Mouse (Mus musculus) forelimb bud, embryonic 11.5 days (tissue): ENCODE data around the gene Pcsk7.

Experiments
- DNase-seq: peaks from one replicate; pipeline ENCODE4 v3.0.0-alpha.2; 2012; ENCODE audit warnings: low read depth, low spot score

Pcsk7 gene

GRCm38 (mm10) chr9:45906355-45907077 lies at the start of gene Pcsk7, which contains the start of gene Rnf214:
Pcsk7 (plus strand) TSS chr9:45906497.
Rnf214 (minus strand) TSS chr9:45906911.
- peak; percentile 81 for DNase-seq

GRCm38 (mm10) chr9:45859364-45859763 lies 46.9 kb upstream of the Pcsk7 start:
- no peak for DNase-seq

- DNase-seq = no peak
Observed at GRCm38 (mm10) chr9:45861813-45862212, 44.5 kb upstream of the Pcsk7 start.

- no peak for DNase-seq
Observed at GRCm38 (mm10) chr9:45869181-45869580, 37.1 kb upstream of the Pcsk7 start.

GRCm38 (mm10) chr9:45870265-45870664 lies 36.0 kb upstream of the Pcsk7 start:
- no peak for DNase-seq

GRCm38 (mm10) chr9:45877928-45878327 lies 28.4 kb upstream of the Pcsk7 start:
- no peak for DNase-seq

GRCm38 (mm10) chr9:45893681-45894080 lies 12.6 kb upstream of the Pcsk7 start:
- DNase-seq = no peak

- no peak for DNase-seq
Observed at GRCm38 (mm10) chr9:45905196-45905595, 1.1 kb upstream of the Pcsk7 start.

GRCm38 (mm10) chr9:45905811-45906237 lies 473 bp upstream of the Pcsk7 start:
- peak; percentile 34 for DNase-seq

GRCm38 (mm10) chr9:45907078-45907428 lies 756 bp downstream of the Pcsk7 start:
- no peak for DNase-seq

- DNase-seq = no peak
Observed at GRCm38 (mm10) chr9:45910995-45911394, 4.7 kb downstream of the Pcsk7 start.

GRCm38 (mm10) chr9:45911673-45912072 lies 5.4 kb downstream of the Pcsk7 start:
- no peak for DNase-seq

GRCm38 (mm10) chr9:45915659-45916058 lies 9.4 kb downstream of the Pcsk7 start:
- DNase-seq = no peak

GRCm38 (mm10) chr9:45917041-45917934 lies 11.0 kb downstream of the Pcsk7 start:
- no peak for DNase-seq

- no peak for DNase-seq
Observed at GRCm38 (mm10) chr9:45919895-45920294, 13.6 kb downstream of the Pcsk7 start.

- DNase-seq = no peak
Observed at GRCm38 (mm10) chr9:45929285-45929684, 23.0 kb downstream of the Pcsk7 start.

GRCm38 (mm10) chr9:45931958-45932357 lies 25.7 kb downstream of the Pcsk7 start:
- no peak for DNase-seq

GRCm38 (mm10) chr9:45932571-45933415 lies 26.5 kb downstream of the Pcsk7 start:
- no peak for DNase-seq

GRCm38 (mm10) chr9:45935628-45936210 lies 29.4 kb downstream of the Pcsk7 start, which contains the start of gene Tagln:
Tagln (minus strand) TSS chr9:45936058.
- no peak for DNase-seq

- DNase-seq = peak; percentile 69
Observed at GRCm38 (mm10) chr9:45936883-45937282, 30.6 kb downstream of the Pcsk7 start.

- no peak for DNase-seq
Observed at GRCm38 (mm10) chr9:45938088-45938487, 31.8 kb downstream of the Pcsk7 start.
